Mouse (Mus musculus): ENCODE measurements at regions not wholly inside any gene's neighbourhood (a gene's known extent, or its start where the extent isn't known, plus 50 kb on each side); places are given as distances from the start of the nearest gene placed in this dataset.

- ATAC-seq (no peak), DNase-seq (ENCODE audit: low spot score) (peak; percentile 6)
- WGBS, result 72% methylated on average over 5 of the region's 5 CpGs
- Histone ChIP-seq H3K9ac (ENCODE audit: low read length) (no peak overlapping the region), H3K4me2 (ENCODE audit: low read length) (no peak overlapping the region), H3K27me3 (replicated peaks; ENCODE audit: control insufficient read depth, insufficient read depth, low read length) (no peaks in the 10 kb centered on the region), H3K9me3 (replicated peaks; ENCODE audit: control insufficient read depth, low read length) (no peaks in the 10 kb centered on the region), H3K36me3 (ENCODE audit: control insufficient read depth, insufficient read depth, low read length) (no peaks in the 10 kb centered on the region), H3K4me1 (ENCODE audit: control insufficient read depth, insufficient read depth, low read length) (no peaks in the 10 kb centered on the region), H3K27ac (ENCODE audit: low read depth, low read length) (no peak overlapping the region), H3K4me3 (ENCODE audit: low read depth, low read length) (no peak overlapping the region)
Measured at GRCm38 (mm10) chr16:60941767-60942166, 336.4 kb upstream of the Epha6 start.
